Mouse (Mus musculus) liver, adult (tissue): ENCODE measurements around the gene Kcnh2.

Experiments
- GATA4 ChIP-seq: IDR thresholded peaks from 2 replicates; pipeline ENCODE4 v1.6.1; 2014; ENCODE audit warnings: mild to moderate bottlenecking, low read length; ENCODE audit not compliant: insufficient replicate concordance

Kcnh2 gene

DNA sequence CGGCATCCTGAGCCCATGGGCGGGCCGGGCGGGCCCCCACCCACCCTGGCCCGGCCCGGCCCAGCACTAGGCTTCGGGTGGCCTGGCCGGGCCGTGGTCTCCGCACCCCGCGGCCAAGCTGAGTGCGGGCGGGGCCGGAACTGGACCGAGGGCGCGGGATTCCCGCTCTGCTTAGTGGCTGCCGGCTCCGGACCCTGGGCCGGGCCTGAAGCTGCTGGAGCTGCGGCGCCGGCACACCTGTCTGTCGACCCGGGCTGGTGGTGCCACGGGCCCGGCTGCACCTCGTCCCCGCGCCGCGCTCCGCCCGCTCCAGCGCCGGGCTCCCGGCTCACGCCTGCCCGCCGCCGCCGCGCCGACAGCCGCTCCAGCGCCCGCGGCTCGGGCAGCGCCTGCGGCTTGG, at the start of gene Kcnh2:
Gene Kcnh2 (minus strand): TSS at position 327 of the 400 bp plus-strand sequence.
- no peak for TF ChIP-seq GATA4

DNA sequence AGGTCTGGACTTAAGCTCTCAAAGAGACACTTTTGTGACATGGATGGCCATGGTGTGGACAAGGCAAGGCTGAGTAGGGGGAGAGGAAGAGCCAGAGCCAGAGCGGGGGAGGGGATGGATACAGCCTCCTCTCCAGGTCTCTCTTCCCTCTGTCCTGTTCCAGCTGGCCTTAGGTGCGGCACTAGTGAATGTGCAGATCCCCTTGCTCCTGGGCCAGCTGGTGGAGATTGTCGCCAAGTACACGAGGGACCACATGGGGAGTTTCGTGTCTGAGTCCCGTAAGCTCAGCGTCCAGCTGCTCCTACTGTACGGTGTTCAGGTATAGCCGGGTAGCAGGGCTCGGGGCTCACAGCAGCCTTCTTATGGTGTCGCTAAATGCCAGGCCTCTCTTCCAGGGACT, 49.0 kb upstream of the Kcnh2 start:
- TF ChIP-seq GATA4, result no peak

DNA sequence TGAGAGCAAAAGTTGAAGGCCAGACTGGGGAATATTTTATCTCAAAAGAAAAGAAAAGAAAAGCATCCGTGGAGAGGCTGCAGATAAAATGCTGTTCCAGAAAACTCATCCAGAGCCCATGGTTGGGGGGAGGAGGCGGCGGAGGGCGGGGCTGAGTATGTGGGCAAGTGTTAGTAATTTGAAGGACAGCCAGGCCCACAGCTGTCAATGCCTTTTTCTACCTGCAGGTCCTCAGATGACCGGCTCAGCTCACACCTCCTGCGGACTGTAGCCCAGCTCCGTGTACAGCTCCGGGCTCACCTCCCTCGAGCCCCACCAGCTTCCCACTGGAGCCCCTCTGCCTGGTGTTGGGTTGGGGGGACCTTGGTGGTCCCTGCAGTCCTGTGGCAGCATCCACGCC, 48.3 kb upstream of the Kcnh2 start:
- no peak for TF ChIP-seq GATA4

DNA sequence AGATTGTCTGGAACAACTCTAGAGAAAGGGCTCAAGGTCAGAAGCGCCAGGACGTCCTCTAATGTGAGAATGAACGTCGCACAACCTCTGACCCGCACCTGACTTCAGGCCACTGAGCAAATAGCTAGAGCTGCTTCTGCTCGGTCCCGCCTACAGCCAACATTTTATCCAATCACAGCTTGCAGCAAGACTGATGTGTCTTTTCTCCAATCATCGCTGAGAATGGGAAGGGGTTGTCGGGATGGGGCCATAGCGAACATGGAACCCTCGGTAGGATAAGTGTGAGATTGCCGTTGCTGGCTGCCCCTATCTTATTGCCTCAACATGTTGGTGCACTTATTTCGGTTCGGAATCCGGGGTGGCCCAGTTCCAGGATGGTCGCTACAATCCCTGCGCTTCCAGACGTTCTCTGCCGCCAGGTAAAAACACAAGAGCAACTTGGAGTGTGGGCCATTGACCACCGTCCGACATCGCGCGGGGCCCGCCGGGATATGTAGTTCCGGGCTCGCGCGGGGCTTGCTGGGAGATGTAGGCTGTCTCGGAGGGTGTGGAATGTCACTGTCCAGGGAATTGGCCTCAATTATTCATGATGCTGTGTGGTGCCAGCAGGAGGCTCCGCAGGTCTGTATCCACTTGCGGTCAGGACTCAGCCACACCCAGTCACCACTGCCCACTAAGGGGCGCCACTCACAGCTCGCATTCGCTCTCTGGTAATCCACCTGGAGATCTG, 42.9 kb upstream of the Kcnh2 start:
- TF ChIP-seq GATA4, result no peak

DNA sequence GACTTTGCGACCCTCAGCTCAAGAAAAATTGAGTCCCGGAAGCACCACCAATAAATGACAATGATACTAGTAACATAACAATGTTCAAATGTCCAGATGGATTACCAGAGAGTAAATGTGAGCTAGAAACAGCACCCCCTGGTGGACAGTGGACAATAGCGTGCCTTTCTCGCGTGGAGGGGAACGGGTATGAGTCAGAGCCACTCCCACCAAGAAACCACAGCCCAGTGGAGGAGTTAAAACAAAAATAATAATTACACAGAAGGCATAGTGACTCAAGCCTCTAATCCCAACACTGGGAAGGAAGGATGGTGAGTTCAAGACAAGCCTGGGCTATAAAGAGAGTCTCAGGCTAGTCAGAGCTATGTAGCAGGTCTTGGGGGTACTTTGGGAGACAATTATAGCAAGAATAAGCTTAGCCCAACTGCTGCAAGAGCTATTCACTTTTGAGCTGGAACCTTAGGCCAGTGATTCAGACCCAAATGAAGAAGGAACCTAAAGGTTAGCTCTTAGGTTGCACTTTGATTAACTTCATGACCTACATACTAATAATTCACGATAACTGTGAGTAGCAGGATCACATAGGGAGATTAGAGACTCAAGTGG, 42.1 kb upstream of the Kcnh2 start, which contains the start of gene Abcb8:
Gene Abcb8 (plus strand): TSS at position 272 of the 606 bp plus-strand sequence.
- TF ChIP-seq GATA4, result no peak

DNA sequence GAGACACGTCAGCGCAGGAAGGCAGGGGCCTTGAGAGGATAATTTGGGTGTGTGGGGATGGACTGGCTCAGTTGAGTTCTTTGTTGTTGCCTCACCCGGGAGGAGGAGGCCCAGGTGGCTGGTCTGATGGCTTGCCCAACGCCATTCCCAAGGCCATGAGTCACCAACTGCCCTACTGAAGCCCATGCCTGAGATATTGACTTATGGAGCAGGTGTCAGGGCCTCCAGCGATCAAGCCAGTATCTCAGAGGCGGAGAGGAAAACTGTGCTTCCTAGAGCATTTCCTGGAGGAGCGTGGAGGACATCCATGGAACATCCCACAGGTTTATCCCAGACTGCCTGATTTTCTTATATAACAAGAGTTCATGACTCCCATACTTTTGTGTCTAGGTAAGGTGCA, 41.3 kb upstream of the Kcnh2 start:
- TF ChIP-seq GATA4, result no peak

DNA sequence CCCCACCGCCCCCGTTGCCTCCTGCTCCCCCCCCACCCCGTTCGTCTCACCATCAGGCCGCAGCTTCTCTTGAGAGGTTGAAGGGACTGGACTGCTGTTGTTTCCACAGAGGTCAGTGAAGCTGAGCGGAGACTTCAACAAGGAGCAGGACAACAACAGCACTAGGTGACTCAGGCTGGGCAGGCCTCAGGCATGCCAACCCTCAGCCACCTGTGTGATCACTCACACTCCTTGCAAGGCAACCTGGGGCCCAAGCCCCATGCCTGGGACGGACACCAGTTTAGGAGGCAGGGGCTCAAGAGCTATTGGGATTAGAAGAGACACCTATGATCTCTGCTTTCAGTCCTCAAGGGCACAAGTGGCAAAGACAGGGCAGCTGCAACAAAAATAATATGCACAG, 40.5 kb upstream of the Kcnh2 start, which contains the start of gene Atg9b:
Gene Atg9b (minus strand): TSS at position 280 of the 400 bp plus-strand sequence.
- no peak for TF ChIP-seq GATA4

DNA sequence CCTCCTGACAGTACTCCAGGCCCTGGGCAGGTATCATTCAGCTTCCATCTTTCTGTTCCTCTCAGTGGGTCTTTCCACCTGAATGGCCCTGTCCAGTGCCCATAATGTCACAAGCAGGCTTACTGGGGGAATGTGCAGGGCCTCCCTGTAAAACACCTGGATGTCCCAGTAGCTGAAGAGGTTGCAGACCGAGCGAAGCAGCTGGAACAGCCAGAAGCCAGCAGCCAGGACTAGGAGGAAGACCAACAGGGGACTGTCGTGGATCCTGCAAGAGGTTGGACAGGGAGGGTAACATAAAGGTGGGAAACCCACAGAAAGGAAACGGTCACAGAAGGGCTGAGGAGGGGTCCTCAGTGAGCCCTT, 38.2 kb upstream of the Kcnh2 start:
- TF ChIP-seq GATA4, result no peak

DNA sequence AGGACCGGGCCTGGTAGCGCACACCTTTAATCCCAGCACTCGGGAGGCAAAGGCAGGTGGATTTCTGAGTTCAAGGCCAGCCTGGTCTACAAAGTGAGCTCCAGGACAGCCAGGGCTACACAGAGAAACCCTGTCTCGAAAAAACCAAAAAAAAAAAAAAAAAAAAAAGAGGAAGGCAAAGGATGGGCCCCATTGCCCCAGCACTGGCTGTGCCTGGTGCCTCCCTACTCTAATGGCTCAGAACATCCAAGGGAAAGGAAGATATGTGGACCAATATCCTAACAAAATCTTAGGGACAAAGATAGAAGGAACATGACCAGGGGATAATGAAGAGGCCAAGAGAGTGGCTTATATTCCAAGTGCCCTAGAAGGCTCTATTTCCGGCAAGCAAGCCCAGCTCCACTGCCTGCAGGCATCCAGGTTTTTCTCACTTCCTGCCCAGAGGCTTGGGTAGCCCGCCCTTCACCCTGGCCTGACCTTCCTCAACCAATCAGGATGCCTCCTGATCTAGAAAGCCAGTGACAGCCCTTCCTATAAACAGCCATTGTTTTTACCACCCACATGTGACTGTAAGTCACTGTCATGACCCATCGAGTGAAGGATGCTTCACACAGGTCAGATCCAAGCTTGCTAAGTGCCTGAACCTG, 37.7 kb upstream of the Kcnh2 start:
- no peak for TF ChIP-seq GATA4

DNA sequence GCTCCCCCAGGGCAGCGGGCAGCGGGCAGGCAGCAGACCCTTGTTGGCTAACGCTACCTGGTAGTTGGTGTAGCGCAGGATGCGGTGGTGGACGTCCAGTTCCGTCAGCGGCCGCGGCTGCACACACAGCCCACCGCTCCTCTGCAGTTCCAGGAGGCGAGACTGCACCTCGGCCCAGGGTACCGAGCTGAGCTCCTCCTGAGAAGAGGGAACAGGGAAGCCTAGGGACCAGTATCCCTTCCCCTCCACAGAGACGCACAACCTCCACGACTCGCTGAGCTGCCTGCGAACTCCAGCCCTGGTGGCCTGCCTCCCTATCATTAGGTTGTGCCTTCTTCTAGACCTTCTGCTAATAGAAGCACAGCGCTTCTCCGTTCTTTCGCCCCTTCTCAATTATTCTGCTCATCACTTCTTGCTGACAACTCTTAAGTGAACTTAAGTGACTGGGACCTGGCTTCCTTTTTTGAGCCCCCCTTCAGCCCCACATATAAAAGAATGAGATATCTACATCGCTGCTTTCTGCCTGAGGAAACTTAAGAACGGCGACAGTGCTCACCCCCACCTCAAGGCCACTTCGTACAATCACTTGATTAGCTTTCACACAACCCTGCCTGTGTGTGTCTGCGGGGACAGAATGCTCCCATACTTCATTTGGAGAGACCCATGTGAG, 37.0 kb upstream of the Kcnh2 start:
- no peak for TF ChIP-seq GATA4

DNA sequence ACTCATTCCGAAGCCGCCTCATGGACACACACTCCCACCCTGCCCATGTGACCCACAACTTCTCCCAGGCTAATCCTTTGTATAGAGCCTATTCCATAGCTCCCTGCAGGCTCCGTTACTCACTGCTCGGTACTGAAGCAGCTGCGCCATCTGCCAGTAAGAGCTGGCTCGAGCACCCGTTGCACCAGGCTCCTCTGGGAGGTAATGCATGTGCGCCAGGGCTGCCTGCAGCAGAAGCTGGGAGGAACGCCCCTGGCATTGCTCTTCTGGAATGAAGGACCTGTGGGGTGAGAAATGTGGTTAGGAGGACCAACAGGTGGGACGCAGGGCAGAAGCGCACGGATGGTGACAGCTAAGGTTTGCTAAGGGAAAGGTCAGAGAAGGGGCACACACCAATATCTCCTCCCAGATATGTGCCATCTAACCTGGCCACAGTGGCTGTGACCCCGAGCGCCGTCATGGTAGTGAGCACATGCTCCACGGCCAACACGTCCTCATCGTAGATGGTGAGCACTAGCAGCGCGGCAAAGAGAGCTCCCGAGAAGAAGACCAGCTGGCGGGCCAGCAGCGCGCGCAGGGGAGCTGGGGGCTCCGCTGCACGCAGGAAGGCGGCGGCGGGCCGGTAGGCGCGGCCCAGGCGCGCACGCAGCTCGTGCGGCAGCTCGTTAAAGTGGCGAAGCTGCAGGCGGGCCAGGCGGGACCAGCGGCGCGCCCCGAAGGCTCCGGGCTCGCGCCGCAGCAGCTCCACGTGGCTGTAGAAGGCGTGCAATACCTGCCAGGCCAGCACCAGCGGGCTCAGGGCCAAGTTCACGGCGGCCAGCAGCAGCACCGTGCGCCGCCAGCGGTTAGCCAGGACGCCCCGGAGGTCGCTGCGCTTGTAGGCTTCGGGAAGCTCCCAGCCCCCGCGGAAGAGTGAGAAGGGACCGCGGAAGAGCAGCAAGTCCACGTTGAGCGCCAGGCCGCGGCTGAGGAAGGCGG, 36.1 kb upstream of the Kcnh2 start:
- no peak for TF ChIP-seq GATA4

DNA sequence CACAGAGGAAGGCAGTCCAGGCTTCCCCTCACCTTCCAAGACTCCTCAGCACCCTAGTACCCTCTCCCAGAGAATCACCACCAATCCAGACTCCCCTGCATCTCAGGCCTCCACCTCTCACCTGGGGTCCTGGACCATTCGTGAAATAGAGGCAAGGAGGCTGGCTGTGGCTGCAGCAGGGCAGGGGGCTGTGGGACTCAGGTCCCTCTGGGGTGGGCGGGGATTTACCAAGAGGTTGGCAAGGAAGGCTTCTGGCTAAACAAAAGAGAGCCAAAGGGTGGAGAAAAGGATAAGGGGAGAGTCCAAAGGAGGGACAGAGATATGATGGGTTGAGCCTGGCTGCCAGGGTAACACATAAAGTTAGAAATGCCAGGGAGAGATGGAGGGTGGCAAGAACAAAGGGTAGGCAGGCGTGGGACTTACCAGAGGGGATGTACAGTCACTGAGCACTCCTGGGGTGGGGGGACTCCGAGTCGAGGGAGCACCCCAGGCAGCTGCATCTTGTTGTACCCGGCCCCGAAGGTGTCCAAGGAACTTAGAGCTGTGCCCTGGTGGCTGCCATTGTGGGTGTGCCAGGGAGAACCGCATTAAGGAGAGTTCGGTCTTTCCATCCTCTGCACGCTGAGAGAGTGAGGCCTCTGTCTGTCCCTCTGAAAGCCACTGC, 34.6 kb upstream of the Kcnh2 start:
- TF ChIP-seq GATA4, result no peak

DNA sequence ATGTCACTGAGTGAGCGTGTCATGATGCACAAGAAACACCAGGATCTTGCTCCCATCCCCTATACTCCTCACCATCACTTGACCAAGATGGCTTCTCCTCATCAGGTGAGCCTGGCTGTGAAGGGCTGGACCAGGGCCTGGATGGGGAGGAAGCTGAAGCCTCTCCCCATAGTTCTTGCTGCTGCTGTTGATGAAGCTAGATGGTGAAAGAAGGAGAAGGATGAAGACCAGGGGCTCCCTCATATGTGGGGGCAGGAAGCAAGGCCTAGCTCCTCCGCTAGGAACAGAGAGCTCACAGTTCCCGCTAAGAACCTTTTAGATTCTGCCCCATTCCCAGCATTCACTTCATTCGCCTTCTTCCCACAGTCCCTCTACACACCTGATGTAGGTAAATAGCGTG, 34.0 kb upstream of the Kcnh2 start:
- TF ChIP-seq GATA4, result no peak

DNA sequence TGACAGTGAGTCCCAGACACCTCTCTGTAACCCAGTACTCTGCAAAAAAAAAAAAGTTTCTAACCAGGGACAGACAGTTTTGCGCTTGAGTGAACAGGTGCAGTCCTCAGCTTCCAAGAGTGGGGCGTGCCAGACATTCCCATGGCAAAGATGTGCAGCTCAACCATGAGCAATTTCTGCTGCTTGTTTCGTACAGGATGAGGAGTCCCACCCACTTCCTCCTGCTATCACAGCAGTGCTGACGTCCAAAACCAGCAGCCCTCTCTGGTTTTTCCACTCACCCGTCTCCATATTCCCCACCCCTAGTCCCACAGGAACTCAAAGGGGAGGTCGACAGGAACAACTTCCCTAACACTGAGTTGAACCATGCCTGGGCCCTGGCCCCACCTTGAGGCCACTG, 33.0 kb upstream of the Kcnh2 start:
- TF ChIP-seq GATA4, result no peak
